Mouse (Mus musculus) intestine, postnatal 0 days (tissue): ENCODE data around the gene Tenm3. TPM values are rescaled to one million over a fixed set of nuclear protein-coding genes. Genes with fewer than 3 reads are reported as not detected.
A peak's percentile ranks its signal among the peaks of the same experiment; 100 is the strongest.

ENCODE experiments used
- ATAC-seq: fragments of 200-750 bp; cut with Nextera tagmentation; 2 replicates; pipeline ENCODE4 v1.8.0; 2017; ENCODE audit warnings: mild to moderate bottlenecking, moderate TSS enrichment, moderate library complexity
- H3K27ac ChIP-seq: fragments of 300-500 bp; sonication (generic); 2 replicates; pipeline ENCODE4 v1.5.1; 2014; ENCODE audit warnings: mild to moderate bottlenecking, low read depth, low read length, moderate library complexity
- H3K27me3 ChIP-seq: fragments of 300-500 bp; sonication (generic); replicated peaks from 2 replicates; pipeline ENCODE4 v1.6.1; 2014; ENCODE audit warnings: low read length, mixed read lengths; ENCODE audit not compliant: control insufficient read depth, insufficient read depth
- H3K36me3 ChIP-seq: fragments of 300-500 bp; sonication (generic); 2 replicates; pipeline ENCODE4 v1.6.1; 2014; ENCODE audit warnings: mild to moderate bottlenecking, moderate library complexity; ENCODE audit not compliant: control insufficient read depth, insufficient read depth
- H3K4me1 ChIP-seq: fragments of 300-500 bp; sonication (generic); replicated peaks from 2 replicates; pipeline ENCODE4 v1.6.1; 2014; ENCODE audit warnings: antibody characterized with exemption, low read length, mixed read lengths; ENCODE audit not compliant: control insufficient read depth, insufficient read depth
- H3K4me2 ChIP-seq: fragments of 300-500 bp; sonication (generic); replicated peaks from 2 replicates; pipeline ENCODE4 v1.6.1; 2014; ENCODE audit warnings: low read depth, mild to moderate bottlenecking, moderate library complexity
- H3K4me3 ChIP-seq: fragments of 300-500 bp; sonication (generic); 2 replicates; pipeline ENCODE4 v1.5.1; 2014; ENCODE audit warnings: low read depth, low read length
- H3K9ac ChIP-seq: fragments of 300-500 bp; sonication (generic); 2 replicates; pipeline ENCODE4 v1.6.1; 2014; ENCODE audit warnings: mild to moderate bottlenecking, low read depth, low read length
- H3K9me3 ChIP-seq: fragments of 300-500 bp; sonication (generic); 2 replicates; pipeline ENCODE4 v1.6.1; 2016; ENCODE audit warnings: mixed run types; ENCODE audit not compliant: control insufficient read depth
- CTCF ChIP-seq: sonication (generic); IDR thresholded peaks from 2 replicates; pipeline ENCODE4 v1.5.1; 2016; ENCODE audit warnings: low read depth, mild to moderate bottlenecking, control low read depth, antibody characterized with exemption, moderate library complexity
- WGBS: fragments of 180-500 bp; shearing (Covaris S2); extraction: QIAGEN DNeasy Blood & Tissue Kit; methylation state at CpG from one replicate; pipeline ENCODE4 v1.1.7; 2014; 5-methylcytosine and 5-hydroxymethylcytosine counted together
- polyA plus RNA-seq: library from polyadenylated mRNA; unstranded; fragments of >200 nt; fragmentation: Nextera tagmentation; extraction: Ambion mirVana; gene quantifications from 2 replicates; pipeline ENCODE4 v1.2.1, GENCODE M21; 2015

Tenm3 gene
- 4.6 and 5.3 TPM in 2 replicates for polyA plus RNA-seq

DNA sequence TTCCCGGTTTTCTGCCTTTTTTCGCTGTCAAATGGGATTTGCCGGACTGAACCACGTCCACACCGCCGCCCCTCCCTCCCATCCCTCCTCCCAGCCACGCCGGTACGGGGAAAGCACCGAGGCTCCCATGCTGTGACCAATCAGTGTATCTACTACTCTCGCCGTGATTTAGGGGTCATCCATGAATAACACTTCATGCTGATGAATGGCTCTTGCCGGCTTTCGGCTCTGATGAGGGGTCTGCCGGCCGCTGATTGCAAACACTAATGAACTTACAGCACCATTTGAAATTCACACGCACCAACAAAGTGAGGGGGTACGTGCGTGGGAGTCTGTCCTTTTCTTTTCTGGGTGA lies at the start of gene Tenm3:
Gene Tenm3, minus strand, starts transcription at position 21 of the 355 bp plus-strand sequence.
- peak within 1 kb of the TSS; percentile 74 for H3K27ac ChIP-seq
- H3K9ac ChIP-seq, result peak within 1 kb of the TSS; percentile 72
- no peaks in the 10 kb centered on the region for H3K9me3 ChIP-seq
- WGBS, result under 1% methylated on average over 19 of the region's 19 CpGs
- H3K4me2 ChIP-seq, result peak within 1 kb of the TSS; percentile 92
- TF ChIP-seq CTCF, result no peak
- ATAC-seq, result peak; percentile 50
- H3K27me3 ChIP-seq, result no peaks in the 10 kb centered on the region
- H3K36me3 ChIP-seq, result no peaks in the 10 kb centered on the region
- H3K4me1 ChIP-seq, result no peaks in the 10 kb centered on the region
- peak within 1 kb of the TSS; percentile 88 for H3K4me3 ChIP-seq

DNA sequence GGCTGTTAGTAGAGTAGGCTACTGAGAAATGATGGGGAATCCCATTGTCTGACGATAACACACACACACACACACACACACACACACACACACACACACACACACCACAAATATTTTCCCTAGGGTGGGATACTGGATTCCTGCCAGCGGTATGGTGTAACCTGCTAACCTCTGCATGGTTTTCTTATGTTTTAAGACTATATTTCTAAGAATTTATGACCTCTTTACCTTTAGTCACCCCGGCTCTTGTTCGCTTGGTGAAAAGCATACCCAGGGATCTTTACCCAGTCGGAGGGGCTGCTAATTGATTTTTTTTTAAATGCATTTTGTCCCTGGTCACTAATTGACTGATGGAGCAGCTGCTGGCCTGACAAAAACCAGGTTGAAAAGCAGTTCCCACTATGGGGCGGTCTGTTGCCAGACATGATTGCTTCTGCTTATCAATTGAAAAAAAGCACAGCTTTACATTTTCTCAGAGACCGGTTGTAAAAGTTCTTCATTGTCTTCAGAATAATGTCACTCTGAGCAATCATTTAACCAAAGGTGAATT lies 46.5 kb upstream of the Tenm3 start:
- ATAC-seq, result no peak
- Histone ChIP-seq H3K27ac (no peak overlapping the region), H3K27me3 (no peaks in the 10 kb centered on the region), H3K36me3 (no peaks in the 10 kb centered on the region), H3K9ac (no peak overlapping the region), H3K4me2 (no peak overlapping the region), H3K9me3 (no peaks in the 10 kb centered on the region), H3K4me3 (no peak overlapping the region), H3K4me1 (no peaks in the 10 kb centered on the region)
- 26% methylated on average over 7 of the region's 7 CpGs for WGBS
- no peak for TF ChIP-seq CTCF

DNA sequence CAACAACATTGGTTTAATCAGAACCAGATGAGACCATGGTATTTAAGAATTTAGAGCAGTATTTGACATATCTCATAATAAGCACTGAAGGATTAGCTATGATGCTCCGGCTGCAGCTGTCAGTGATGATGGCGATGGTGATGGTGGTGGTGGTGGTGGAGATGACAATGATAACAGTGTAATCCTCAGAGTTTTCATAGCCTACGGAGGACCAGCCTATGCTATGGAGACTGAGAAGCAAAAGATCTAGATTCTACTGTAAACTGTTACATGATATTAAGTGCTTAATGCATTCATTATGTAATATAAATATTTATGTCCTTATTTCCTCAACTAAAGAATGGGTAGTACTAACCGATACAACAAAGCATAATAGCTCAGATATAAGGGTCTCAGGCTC lies 40.5 kb upstream of the Tenm3 start:
- Histone ChIP-seq H3K27ac (no peak overlapping the region), H3K4me2 (no peak overlapping the region), H3K4me1 (no peaks in the 10 kb centered on the region), H3K36me3 (no peaks in the 10 kb centered on the region), H3K9me3 (no peaks in the 10 kb centered on the region), H3K9ac (no peak overlapping the region), H3K4me3 (no peak overlapping the region), H3K27me3 (no peaks in the 10 kb centered on the region)
- no peak for ATAC-seq
- 75% methylated on average over 4 of the region's 4 CpGs for WGBS
- TF ChIP-seq CTCF, result no peak

DNA sequence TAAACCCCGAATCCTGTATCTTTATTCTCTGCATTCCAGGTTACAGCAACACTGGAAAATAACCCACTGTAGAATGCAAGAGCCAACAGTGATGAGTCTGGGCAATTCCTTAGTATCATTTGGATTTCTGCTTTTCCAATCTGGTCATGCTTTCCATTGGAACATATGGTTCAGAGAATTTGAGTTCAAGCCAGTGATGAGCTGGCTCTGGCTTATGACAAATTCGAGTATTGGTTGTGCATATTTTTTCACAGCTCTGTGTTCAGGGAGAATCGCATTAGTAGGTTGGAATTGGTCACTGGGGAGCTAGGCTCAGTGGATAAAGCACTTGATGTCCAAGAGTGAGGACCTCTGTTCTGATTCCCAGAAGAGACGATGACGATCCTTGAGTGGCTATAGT lies 36.8 kb upstream of the Tenm3 start:
- ATAC-seq, result no peak
- no peaks in the 10 kb centered on the region for H3K4me1 ChIP-seq
- no peaks in the 10 kb centered on the region for H3K36me3 ChIP-seq
- H3K9ac ChIP-seq, result no peak overlapping the region
- H3K27ac ChIP-seq, result no peak overlapping the region
- TF ChIP-seq CTCF, result no peak
- H3K27me3 ChIP-seq, result no peaks in the 10 kb centered on the region
- WGBS, result 93% methylated on average over 5 of the region's 5 CpGs
- no peaks in the 10 kb centered on the region for H3K9me3 ChIP-seq
- no peak overlapping the region for H3K4me2 ChIP-seq
- no peak overlapping the region for H3K4me3 ChIP-seq

DNA sequence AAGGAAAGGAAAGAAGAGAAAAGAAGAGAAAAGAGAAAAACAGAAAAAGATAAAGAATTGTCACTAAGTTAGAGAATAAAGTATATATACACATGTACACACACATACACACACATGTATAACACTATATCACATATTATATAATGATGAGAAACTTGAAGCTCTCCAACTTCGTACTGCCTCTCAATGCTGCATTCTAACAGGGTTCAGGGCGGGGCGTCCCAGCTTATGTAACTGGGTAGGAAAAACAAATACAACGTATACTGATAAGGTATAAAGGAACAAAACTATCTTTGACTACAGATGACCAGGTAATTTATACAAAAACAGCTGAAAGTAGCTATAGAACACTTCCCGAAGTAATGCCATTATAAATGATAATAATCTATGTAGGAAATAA lies 22.2 kb upstream of the Tenm3 start:
- Histone ChIP-seq H3K36me3 (no peaks in the 10 kb centered on the region), H3K9ac (no peak overlapping the region), H3K27me3 (no peaks in the 10 kb centered on the region), H3K4me1 (no peaks in the 10 kb centered on the region), H3K9me3 (no peaks in the 10 kb centered on the region), H3K27ac (no peak overlapping the region), H3K4me3 (no peak overlapping the region), H3K4me2 (0 out of 2 replicates have a peak overlapping the region, but pooled peaks have one; percentile 13)
- no peak for TF ChIP-seq CTCF
- ATAC-seq, result peak; percentile 70
- 50% methylated on average over 5 of the region's 5 CpGs for WGBS

DNA sequence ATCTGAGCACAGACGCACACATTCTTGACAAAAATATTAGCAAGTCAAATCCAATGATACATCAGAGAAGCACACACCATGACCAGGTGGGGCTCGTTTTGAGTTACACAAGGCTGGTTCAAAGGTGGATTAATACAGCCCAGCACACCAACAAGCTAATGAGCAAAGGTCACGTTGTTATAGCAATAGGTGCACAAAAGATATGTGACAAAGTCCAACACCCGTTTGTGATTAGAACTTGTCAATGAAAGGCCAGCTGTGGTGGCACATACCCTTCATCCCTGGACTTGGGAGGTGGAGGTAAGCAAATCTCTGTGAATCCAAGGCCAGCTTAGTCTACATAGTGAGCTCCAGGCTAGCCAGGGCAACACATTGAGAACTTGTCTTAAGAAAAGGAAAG lies 21.7 kb upstream of the Tenm3 start:
- no peak for TF ChIP-seq CTCF
- 39% methylated on average over 4 of the region's 4 CpGs for WGBS
- Histone ChIP-seq H3K36me3 (no peaks in the 10 kb centered on the region), H3K9ac (no peak overlapping the region), H3K27ac (peak overlapping the region; percentile 82), H3K27me3 (no peaks in the 10 kb centered on the region), H3K4me1 (no peaks in the 10 kb centered on the region), H3K9me3 (no peaks in the 10 kb centered on the region), H3K4me2 (0 out of 2 replicates have a peak overlapping the region, but pooled peaks have one; percentile 13), H3K4me3 (no peak overlapping the region)
- peak; percentile 97 for ATAC-seq
